Mouse (Mus musculus) liver, embryonic 13.5 days (tissue): ENCODE data around the gene Dync1li1. TPM values are rescaled to one million over a fixed set of nuclear protein-coding genes. Genes with fewer than 3 reads are reported as not detected.

Source experiments
- ATAC-seq: fragments of 200-750 bp; cut with Nextera tagmentation; 2 replicates; pipeline ENCODE4 v1.8.0; 2017; ENCODE audit warnings: low read depth, mild to moderate bottlenecking, moderate number of reproducible peaks, moderate library complexity
- DNase-seq: peaks from one replicate; pipeline ENCODE4 v3.0.0; 2022
- H3K27ac ChIP-seq: fragments of 300-500 bp; sonication (generic); 2 replicates; pipeline ENCODE4 v1.5.1; 2015; ENCODE audit warnings: moderate library complexity, mild to moderate bottlenecking, inconsistent platforms
- H3K27me3 ChIP-seq: fragments of 300-500 bp; sonication (generic); 2 replicates; pipeline ENCODE4 v1.6.1; 2015; ENCODE audit warnings: mild to moderate bottlenecking, inconsistent platforms
- H3K36me3 ChIP-seq: fragments of 300-500 bp; sonication (generic); 2 replicates; pipeline ENCODE4 v1.6.1; 2015; ENCODE audit warnings: mild to moderate bottlenecking, inconsistent platforms
- H3K4me1 ChIP-seq: fragments of 300-500 bp; sonication (generic); replicated peaks from 2 replicates; pipeline ENCODE4 v1.6.1; 2015; ENCODE audit warnings: inconsistent platforms
- H3K4me2 ChIP-seq: fragments of 300-500 bp; sonication (generic); 2 replicates; pipeline ENCODE4 v1.6.1; 2015; ENCODE audit warnings: inconsistent platforms, mild to moderate bottlenecking, moderate library complexity
- H3K4me3 ChIP-seq: fragments of 300-500 bp; sonication (generic); replicated peaks from 2 replicates; pipeline ENCODE4 v1.5.1; 2015; ENCODE audit warnings: mild to moderate bottlenecking, inconsistent platforms
- H3K9ac ChIP-seq: fragments of 300-500 bp; sonication (generic); 2 replicates; pipeline ENCODE4 v1.6.1; 2015; ENCODE audit warnings: mild to moderate bottlenecking, inconsistent platforms
- H3K9me3 ChIP-seq: fragments of 300-500 bp; sonication (generic); replicated peaks from 2 replicates; pipeline ENCODE4 v1.6.1; 2016; ENCODE audit warnings: inconsistent platforms
- WGBS: fragments of 180-500 bp; shearing (Covaris S2); methylation state at CpG from one replicate; pipeline ENCODE4 v1.1.7; 2015; ENCODE audit not compliant: insufficient replicate concordance; 5-methylcytosine and 5-hydroxymethylcytosine counted together
- polyA plus RNA-seq: library from polyadenylated mRNA; unstranded; fragments of >200 nt; fragmentation: Nextera tagmentation; extraction: Ambion mirVana; gene quantifications from 2 replicates; pipeline ENCODE4 v1.2.1, GENCODE M21; 2015

Dync1li1 gene
- polyA plus RNA-seq, 1 experiment from 2014 or later: 23.2 TPM

DNA sequence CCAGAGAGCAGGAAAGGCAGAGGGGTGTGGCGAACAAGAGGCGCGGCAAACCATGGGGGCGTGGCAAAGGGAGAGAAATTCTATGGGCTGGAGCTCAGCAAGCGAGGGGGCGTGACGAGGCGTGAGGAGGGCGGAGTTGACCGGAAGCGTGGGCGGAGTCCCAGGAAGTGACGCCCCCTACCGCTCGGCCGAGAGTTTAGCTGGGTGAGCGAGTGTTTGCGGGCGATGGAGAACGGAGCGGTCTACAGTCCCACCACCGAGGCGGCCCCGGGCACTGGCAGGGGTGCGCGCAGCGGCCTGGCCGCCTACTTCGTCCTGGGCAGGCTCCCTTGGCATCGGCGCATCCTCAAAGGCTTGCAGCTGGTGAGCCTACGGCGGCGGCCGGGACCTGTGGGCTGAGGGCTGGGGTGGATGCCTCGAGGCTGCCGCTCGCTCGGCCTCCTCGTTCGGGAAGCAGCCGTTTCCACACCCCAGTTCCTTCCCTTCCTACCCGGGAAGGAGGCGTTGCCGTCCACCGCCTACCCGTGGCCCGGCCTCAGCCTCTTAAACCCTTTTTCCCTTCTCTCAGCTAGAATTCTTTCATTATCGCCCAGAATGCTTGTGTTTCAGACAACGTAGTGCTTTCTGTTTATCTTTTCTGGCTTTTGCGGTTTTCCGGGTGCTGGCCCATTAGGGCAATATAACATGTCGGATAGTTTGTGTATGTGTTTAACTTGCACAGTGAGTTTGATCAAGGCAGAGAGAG, 42.6 kb downstream of the Dync1li1 start, which contains the start of gene Cmtm6:
TSS of gene Cmtm6 (plus strand) at position 106 of the 745 bp plus-strand sequence.
- Histone ChIP-seq H3K4me3 (peak within 1 kb of the TSS; percentile 90), H3K4me1 (peaks cover 67% of the 10 kb centered on the region), H3K27ac (peak within 1 kb of the TSS; percentile 94), H3K36me3 (no peaks in the 10 kb centered on the region), H3K9me3 (no peaks in the 10 kb centered on the region), H3K4me2 (peak within 1 kb of the TSS; percentile 89), H3K9ac (peak within 1 kb of the TSS; percentile 88), H3K27me3 (no peaks in the 10 kb centered on the region)
- DNase-seq (peak; percentile 97), ATAC-seq (peak; percentile 90)
- WGBS: under 1% methylated on average over 52 of the region's 53 CpGs

DNA sequence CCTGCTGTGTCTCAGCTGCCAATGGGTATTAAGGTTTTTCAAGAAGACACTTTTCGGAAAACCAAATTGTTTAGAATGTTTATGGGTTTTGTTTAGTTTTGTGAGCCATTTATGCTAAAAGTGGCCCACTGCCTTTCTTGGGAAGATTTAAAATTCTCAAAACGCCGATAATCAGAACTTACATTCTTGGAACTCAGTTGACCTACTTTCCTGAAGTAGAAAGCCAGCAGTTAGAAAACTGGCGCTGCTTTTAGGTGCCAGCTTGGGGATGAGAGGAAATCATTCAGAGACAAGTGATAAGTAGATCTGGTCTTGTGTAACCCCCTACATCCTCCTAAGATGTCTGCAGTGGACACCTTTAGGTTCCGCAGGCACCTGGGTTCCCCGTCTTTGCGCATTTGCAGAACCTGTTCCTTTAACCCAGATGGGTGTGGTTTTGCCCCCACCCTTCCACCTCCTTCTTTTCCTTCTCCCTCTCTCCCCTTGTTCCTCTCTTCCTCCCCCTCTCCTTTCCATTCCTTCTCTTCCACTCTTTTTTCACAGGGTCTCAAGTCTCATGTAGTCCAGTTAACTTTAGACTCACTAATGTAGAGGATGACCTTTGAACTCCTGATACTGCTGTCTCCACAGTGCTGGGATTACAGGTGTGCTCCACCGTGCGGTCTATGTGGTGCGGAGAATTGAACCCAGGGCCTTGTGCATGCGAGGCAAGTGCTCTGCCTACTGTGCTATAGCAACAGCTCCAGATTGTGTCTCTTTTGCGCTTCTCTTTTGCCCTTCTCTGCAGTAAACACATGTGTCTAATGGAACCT, 43.5 kb downstream of the Dync1li1 start:
- peak overlapping the region; percentile 89 for H3K4me2 ChIP-seq
- H3K4me1 ChIP-seq: peaks cover 76% of the 10 kb centered on the region
- WGBS: 43% methylated on average over 12 of the region's 12 CpGs
- H3K9ac ChIP-seq: peak overlapping the region; percentile 88
- ATAC-seq (no peak), DNase-seq (peak; percentile 33)
- H3K27ac ChIP-seq: peak overlapping the region; percentile 94
- peak overlapping the region; percentile 90 for H3K4me3 ChIP-seq
- H3K36me3 ChIP-seq: 0 out of 2 replicates have a peak, but pooled peaks cover under 1% of the 10 kb centered on the region
- no peaks in the 10 kb centered on the region for H3K9me3 ChIP-seq
- H3K27me3 ChIP-seq: no peaks in the 10 kb centered on the region

DNA sequence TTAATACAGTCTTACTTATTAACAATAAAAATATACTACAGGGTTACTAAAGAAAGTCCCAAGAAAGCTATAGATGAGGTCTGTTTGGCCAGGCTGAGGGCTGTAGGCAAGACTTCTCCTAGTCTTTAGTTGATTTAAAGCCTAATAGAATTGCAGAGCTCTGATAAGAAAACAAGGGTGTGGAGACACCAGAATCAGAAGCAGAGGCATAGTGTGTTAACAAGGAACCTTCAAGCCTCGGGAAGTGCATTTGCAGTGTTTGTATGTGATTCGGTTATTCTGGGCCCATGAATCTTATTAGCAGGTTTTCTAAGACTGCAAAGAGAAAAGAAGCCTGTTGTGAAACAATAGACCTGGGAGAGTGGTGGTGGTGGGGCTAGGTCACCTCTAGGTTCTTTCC, 44.6 kb downstream of the Dync1li1 start:
- ATAC-seq (no peak), DNase-seq (no peak)
- Histone ChIP-seq H3K36me3 (0 out of 2 replicates have a peak, but pooled peaks cover 3% of the 10 kb centered on the region), H3K9me3 (no peaks in the 10 kb centered on the region), H3K27ac (peak overlapping the region; percentile 41; the same call in 1 of the 2 replicates), H3K4me1 (peaks cover 73% of the 10 kb centered on the region), H3K27me3 (no peaks in the 10 kb centered on the region), H3K4me3 (peak overlapping the region; percentile 26), H3K9ac (peak overlapping the region; percentile 26; the same call in 1 of the 2 replicates), H3K4me2 (peak overlapping the region; percentile 89)
- 12% methylated on average over 2 of the region's 2 CpGs for WGBS

DNA sequence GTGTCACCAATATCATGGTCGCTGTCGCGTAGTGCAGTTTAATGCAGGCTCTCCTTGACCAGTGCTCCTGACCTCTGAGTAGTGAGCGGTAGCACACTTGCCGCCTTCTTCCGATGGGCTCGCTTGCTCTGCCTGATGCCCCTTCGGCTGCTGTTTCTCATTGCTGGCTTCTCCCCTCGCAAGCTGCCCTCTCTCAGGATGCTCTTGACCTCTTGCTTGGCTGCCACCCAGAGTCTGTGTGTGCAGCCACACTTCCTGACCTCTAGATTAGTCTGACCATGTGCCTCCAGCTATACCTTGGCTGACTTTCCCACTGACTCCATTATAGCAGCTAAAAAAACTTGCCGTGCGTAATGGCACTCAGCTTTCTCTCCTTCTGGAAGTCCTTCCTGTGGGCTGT, 47.9 kb downstream of the Dync1li1 start:
- Histone ChIP-seq H3K4me3 (no peak overlapping the region), H3K4me1 (peaks cover 51% of the 10 kb centered on the region), H3K27ac (peak overlapping the region; percentile 47; the same call in 1 of the 2 replicates), H3K9me3 (no peaks in the 10 kb centered on the region), H3K27me3 (no peaks in the 10 kb centered on the region), H3K9ac (no peak overlapping the region), H3K36me3 (peaks cover 14% of the 10 kb centered on the region), H3K4me2 (no peak overlapping the region)
- 73% methylated on average over 11 of the region's 11 CpGs for WGBS
- ATAC-seq: peak; percentile 17; the same call in 1 of the 2 replicates
- DNase-seq: no peak

DNA sequence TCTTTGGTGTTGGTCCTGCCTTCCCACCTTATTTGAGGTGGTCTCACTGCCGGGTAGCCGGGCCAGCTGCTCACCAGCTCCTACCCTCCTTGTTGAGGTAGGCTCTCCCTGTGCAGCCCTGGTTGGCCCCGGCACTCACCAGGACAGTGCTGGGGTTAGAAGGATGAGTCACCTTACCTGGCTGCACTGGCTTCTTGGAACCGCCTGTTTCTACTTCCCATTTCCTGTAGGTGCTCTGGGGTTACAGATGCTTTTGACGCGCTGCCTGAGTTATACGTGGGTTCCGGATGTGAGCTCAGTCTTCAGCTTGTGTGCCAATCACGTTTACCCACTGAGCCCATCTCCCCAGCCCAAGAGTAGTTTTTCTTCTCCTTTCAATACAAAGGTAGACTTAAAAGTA, 51.7 kb downstream of the Dync1li1 start:
- no peak overlapping the region for H3K4me2 ChIP-seq
- no peaks in the 10 kb centered on the region for H3K27me3 ChIP-seq
- ATAC-seq (no peak), DNase-seq (no peak)
- no peak overlapping the region for H3K9ac ChIP-seq
- H3K9me3 ChIP-seq: no peaks in the 10 kb centered on the region
- peaks cover 24% of the 10 kb centered on the region for H3K36me3 ChIP-seq
- no peak overlapping the region for H3K4me3 ChIP-seq
- H3K4me1 ChIP-seq: peaks cover 27% of the 10 kb centered on the region
- 77% methylated on average over 9 of the region's 9 CpGs for WGBS
- no peak overlapping the region for H3K27ac ChIP-seq

DNA sequence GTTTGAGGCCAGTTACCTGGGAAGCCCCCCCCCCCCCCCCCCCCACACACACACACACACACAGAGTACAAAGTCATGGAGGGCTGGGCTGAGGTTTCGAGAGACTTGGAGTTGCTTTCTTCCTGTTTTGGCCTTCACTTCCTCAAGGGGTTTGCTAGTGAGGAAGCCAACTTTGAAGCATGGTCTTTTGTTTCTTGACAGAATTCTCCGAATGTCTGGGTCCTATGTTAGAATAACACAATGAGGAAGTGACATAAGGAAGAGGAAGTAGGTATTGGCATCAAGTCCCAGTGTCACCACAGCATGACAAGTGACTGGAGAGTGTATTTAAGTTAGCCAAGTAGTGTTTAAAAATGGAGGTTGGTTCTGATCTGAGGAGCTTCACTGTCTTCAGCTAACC, 54.1 kb downstream of the Dync1li1 start:
- Histone ChIP-seq H3K9me3 (no peaks in the 10 kb centered on the region), H3K27me3 (no peaks in the 10 kb centered on the region), H3K27ac (peak overlapping the region; percentile 47; the same call in 1 of the 2 replicates), H3K4me3 (no peak overlapping the region), H3K4me2 (no peak overlapping the region), H3K9ac (no peak overlapping the region), H3K4me1 (peaks cover 16% of the 10 kb centered on the region), H3K36me3 (peaks cover 37% of the 10 kb centered on the region)
- ATAC-seq (no peak), DNase-seq (no peak)
- 26% methylated on average over 2 of the region's 2 CpGs for WGBS

DNA sequence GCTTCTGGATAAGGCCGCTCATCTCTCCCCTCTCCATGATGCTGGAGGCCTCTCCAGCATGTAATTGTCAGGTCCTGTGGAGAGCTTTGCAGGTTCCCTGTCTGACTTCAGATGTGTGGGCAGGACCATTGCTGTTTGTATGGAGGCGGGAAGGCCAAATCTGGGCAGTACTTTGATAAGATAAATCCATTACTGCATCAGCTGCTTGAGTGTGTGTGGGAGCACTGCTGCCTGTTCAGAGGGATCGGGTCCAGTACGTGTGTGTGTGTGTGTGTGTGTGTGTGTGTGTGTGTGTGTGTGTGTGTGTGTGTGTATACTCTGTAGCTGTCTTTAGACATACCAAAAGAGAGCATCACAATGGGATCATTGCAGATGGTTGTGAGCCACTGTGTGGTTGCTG, 56.6 kb downstream of the Dync1li1 start:
- peaks cover 16% of the 10 kb centered on the region for H3K4me1 ChIP-seq
- H3K9ac ChIP-seq: no peak overlapping the region
- H3K4me3 ChIP-seq: no peak overlapping the region
- H3K27ac ChIP-seq: no peak overlapping the region
- 69% methylated on average over 4 of the region's 4 CpGs for WGBS
- ATAC-seq: no peak
- H3K36me3 ChIP-seq: peaks cover 34% of the 10 kb centered on the region
- H3K27me3 ChIP-seq: no peaks in the 10 kb centered on the region
- H3K9me3 ChIP-seq: no peaks in the 10 kb centered on the region
- DNase-seq: no peak
- H3K4me2 ChIP-seq: no peak overlapping the region

DNA sequence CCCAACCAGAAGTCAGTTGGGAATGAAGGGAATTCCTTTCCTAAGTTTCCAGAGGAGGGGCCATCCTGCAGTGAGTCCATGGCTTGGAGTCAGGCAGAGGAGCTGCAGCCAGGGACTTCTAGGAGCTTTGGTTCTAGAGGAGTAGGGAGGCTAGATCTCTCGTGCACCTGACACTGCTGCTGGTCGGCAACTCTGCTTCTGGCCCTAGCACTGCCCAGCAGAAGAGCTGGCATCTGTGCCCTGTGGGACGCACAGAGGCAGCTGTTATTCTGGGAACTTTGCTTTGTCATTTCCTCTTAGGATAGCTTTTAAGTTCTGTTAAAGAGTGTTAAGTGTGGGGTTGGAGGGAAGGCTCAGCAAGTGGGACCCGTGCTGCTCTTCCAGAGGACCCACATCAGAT, 57.1 kb downstream of the Dync1li1 start:
- Histone ChIP-seq H3K4me3 (no peak overlapping the region), H3K9me3 (no peaks in the 10 kb centered on the region), H3K9ac (no peak overlapping the region), H3K36me3 (peaks cover 34% of the 10 kb centered on the region), H3K27me3 (no peaks in the 10 kb centered on the region), H3K4me1 (peaks cover 16% of the 10 kb centered on the region), H3K4me2 (no peak overlapping the region), H3K27ac (no peak overlapping the region; the same call in 1 of the 2 replicates)
- DNase-seq (no peak), ATAC-seq (no peak)
- whole genome bisulfite sequencing: 38% methylated on average over 4 of the region's 4 CpGs

DNA sequence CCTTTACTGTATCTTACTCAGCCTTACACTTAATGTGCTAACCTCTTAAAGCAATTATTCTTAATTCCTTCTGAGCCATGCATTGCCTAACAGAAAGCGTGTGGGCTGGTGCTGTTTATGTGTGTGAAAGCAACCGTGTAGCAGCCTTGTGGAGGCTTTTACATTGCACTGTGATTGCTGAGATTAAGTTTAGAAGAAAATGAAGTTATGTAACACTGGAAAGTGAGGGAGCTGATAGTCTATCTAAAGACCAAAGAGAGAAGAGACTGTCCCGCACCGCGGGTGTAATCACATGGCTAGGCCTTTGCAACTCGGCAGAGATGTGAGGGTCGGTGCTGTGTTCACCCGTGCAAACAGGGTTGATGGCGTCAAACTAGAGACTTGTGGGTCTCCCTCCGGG, 58.4 kb downstream of the Dync1li1 start:
- H3K4me1 ChIP-seq: peaks cover 16% of the 10 kb centered on the region
- DNase-seq (no peak), ATAC-seq (no peak)
- H3K4me2 ChIP-seq: no peak overlapping the region
- H3K36me3 ChIP-seq: peaks cover 37% of the 10 kb centered on the region
- no peak overlapping the region for H3K27ac ChIP-seq
- WGBS: 80% methylated on average over 10 of the region's 10 CpGs
- no peak overlapping the region for H3K4me3 ChIP-seq
- H3K9me3 ChIP-seq: no peaks in the 10 kb centered on the region
- H3K27me3 ChIP-seq: no peaks in the 10 kb centered on the region
- no peak overlapping the region for H3K9ac ChIP-seq

DNA sequence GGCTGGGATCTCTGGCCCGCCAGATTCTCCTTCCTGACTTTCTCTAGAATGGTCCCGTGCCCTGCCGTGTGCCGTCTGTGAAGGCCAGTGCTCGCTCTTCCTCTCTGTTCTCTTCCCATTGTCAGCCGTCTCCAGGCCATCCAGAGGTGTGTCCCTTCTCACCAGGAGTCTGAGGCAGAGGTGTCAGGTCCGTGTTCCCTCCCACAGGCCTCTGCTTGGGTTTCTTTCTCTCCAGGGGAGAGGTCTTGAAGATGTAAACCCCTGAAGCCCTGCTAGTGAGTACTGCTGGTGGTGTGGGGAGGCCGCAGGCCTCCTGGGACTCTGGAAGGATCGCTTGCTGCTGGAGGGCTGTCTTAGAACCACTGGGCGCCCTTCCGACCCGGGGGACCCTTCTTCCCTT, 58.9 kb downstream of the Dync1li1 start:
- ATAC-seq: no peak
- no peak for DNase-seq

DNA sequence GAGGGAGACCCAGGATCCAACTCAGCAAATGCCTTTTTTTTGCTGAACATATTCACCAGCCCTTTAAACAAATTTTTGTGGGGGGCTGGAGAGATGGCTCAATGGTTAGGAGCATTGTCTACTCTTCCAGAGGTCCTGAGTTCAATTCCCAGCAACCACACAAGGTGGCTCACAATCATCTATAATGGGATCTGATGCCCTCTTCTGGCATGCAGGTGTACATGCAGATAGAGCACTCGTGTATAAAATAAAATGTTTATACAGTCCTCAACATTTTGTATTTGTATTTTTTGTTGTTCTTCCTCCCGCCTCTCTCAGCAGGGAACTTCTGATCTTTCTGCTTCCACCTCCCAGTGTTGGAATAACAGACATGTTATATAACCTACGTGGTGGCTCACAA, 63.0 kb downstream of the Dync1li1 start:
- DNase-seq (no peak), ATAC-seq (no peak)
- WGBS: 75% methylated on average over 3 of the region's 3 CpGs
- Histone ChIP-seq H3K27me3 (no peaks in the 10 kb centered on the region), H3K4me3 (no peak overlapping the region), H3K27ac (no peak overlapping the region), H3K4me1 (peaks cover 12% of the 10 kb centered on the region), H3K36me3 (peaks cover 22% of the 10 kb centered on the region), H3K4me2 (no peak overlapping the region), H3K9me3 (no peaks in the 10 kb centered on the region), H3K9ac (no peak overlapping the region)

More for the DNA sequence above, 58.9 kb downstream of the Dync1li1 start:
- 82% methylated on average over 12 of the region's 12 CpGs for WGBS
- Histone ChIP-seq H3K9ac (no peak overlapping the region), H3K27ac (no peak overlapping the region), H3K9me3 (no peaks in the 10 kb centered on the region), H3K4me3 (no peak overlapping the region), H3K27me3 (no peaks in the 10 kb centered on the region), H3K4me2 (no peak overlapping the region), H3K4me1 (peaks cover 15% of the 10 kb centered on the region), H3K36me3 (peaks cover 33% of the 10 kb centered on the region)
